Mouse (Mus musculus) telencephalon, adult 2 months (tissue): Measurements from ENCODE around the gene Olfr1282.

ENCODE experiments used
- DNase-seq: peaks from one replicate; pipeline ENCODE4 v3.0.0-alpha.2; 2011; ENCODE audit warnings: low read depth, low spot score

Olfr1282 gene

DNA sequence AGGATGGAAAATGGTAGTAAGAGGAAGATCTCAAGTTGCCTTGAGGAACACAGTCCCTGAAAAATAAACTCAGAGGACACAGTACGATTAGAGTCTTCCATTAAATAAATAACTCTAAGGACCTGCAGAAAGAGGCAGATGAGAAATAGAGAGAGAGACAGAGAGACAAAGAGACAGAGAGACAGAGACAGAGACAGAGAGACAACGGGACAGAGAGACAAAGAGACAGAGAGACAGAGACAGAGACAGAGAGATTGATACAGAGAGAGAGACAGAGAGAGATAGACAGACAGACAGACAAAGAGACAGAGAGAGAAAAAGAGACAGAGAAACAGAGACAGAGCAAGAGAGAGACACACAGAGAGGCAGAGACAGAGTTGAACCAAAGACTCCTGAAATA is at the start of gene Olfr1282:
Gene Olfr1282 (minus strand): TSS at position 101 of the 400 bp plus-strand sequence.
- DNase-seq, result no peak

GRCm38 (mm10) chr2:111375222-111375621 is 39.3 kb upstream of the Olfr1282 start, which contains the start of gene Olfr1284:
Gene Olfr1284 (plus strand): TSS chr2:111375522.
- DNase-seq, result no peak

DNA sequence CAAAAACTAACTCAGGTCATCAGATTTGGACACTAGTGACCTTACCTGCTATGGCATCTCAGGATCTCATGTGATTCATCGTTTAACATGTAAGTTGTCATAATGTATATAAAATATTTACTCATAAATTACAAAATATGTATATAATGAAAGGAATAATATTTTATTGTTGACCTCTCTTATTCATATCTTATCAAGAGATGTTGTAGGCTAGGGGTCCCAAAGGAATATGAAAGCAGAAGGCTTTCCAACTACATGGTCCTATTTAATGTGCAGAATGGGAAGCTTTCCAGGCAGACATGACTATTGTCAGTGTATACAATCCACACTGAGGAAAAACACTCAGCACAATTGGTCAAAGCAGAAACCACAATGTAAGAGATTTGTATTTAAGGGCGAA is 30.6 kb upstream of the Olfr1282 start, which contains the start of gene Olfr1283:
Gene Olfr1283 (plus strand): TSS at position 301 of the 400 bp plus-strand sequence.
- no peak for DNase-seq

DNA sequence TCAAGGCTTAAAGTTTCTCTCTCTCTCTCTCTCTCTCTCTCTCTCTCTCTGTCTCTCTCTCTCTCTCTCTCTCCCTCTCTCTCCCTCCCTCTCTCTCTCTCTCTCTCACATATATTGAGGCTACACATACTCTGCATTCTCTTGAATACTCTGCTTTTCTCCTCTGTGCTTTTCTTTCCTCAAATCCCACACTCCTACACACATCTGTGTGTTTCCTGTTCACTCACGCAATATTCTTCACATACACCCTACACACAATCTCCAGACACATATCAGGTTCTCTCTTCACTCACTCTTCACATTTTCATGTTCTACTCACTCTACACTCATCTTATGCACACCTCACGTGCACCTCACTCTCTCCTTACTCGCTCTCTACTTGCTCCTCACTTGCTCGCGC is 2.2 kb downstream of the Olfr1282 start:
- peak; percentile 0 for DNase-seq

GRCm38 (mm10) chr2:111326220-111326619 is 9.7 kb downstream of the Olfr1282 start, which contains the start of gene Olfr1281:
Gene Olfr1281 (plus strand): TSS chr2:111326520.
- DNase-seq, result no peak

- no peak for DNase-seq
Observed at GRCm38 (mm10) chr2:111313717-111314116, 22.2 kb downstream of the Olfr1282 start, which contains the start of gene Olfr1280. Gene Olfr1280 (plus strand): TSS chr2:111314017.

- DNase-seq, result peak; percentile 34
Observed at GRCm38 (mm10) chr2:111300374-111300773, 35.5 kb downstream of the Olfr1282 start, which contains the start of gene Olfr1279. Gene Olfr1279 (plus strand): TSS chr2:111300635.

- DNase-seq, result no peak
Observed at GRCm38 (mm10) chr2:111298541-111298940, 37.3 kb downstream of the Olfr1282 start.

- DNase-seq, result no peak
Observed at GRCm38 (mm10) chr2:111289836-111290235, 46.0 kb downstream of the Olfr1282 start, which contains the start of gene Olfr1278. Gene Olfr1278 (plus strand): TSS chr2:111290136.
